Mouse (Mus musculus): ENCODE results near the gene Asrgl1.
A peak's percentile ranks its signal among the peaks of the same experiment; 100 is the strongest.

DNA sequence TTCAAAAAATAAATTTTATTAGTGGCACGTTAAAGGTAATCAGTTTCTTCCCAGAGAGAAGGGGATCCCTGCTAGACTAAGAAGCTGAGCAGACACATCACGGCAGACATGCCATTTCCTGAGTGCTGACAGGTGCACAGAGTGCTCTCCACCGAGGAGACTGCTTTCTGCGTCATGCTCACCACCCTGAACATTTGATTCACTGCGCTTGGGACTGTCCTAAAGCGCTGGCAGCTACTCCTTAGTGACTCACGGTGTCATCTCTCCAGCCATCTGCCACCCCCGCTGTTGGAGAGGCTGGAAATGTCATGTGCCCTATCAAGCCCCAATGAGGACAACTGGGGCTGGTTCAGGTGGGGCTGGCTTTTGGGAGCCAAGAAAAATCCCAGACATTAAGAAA lies 23.4 kb downstream of the Asrgl1 start:
- TF ChIP-seq CTCF (IDR thresholded peaks at IDR 0.05; ENCODE audit: borderline replicate concordance, insufficient read depth, low read depth, low read length) (no peak), POLR2A (IDR thresholded peaks at IDR 0.05; ENCODE audit: borderline replicate concordance, insufficient read depth, low read length) (peak; percentile 70; the same call in 1 of the 2 replicates)
